Mouse (Mus musculus): ENCODE measurements at regions not wholly inside any gene's neighbourhood (a gene's known extent, or its start where the extent isn't known, plus 50 kb on each side); places are given as distances from the start of the nearest gene placed in this dataset.
"Not testable (repeated sequence)": the region's sequence is repeated elsewhere in the genome, so short reads cannot be mapped to it uniquely, and the experiment has no call there.

- H3K79me2 ChIP-seq (ENCODE audit: inconsistent target): no peaks in the 10 kb centered on the region
- H3K36me3 ChIP-seq (ENCODE audit: inconsistent target): no peaks in the 10 kb centered on the region
- H3K4me3 ChIP-seq (ENCODE audit: inconsistent target): no peak overlapping the region
- WGBS (ENCODE audit: missing documents): 87% methylated on average over 3 of the region's 3 CpGs
- H3K27ac ChIP-seq: no peak overlapping the region
Measured at GRCm38 (mm10) chr2:166461103-166461502, 252.5 kb downstream of the Prex1 start.

- Histone ChIP-seq H3K4me3 (ENCODE audit: inconsistent target) (no peak overlapping the region), H3K79me2 (ENCODE audit: inconsistent target) (no peaks in the 10 kb centered on the region), H3K27ac (peak overlapping the region; percentile 43; the same call in 1 of the 2 replicates), H3K36me3 (ENCODE audit: inconsistent target) (no peaks in the 10 kb centered on the region)
- 21% methylated on average over 9 of the region's 9 CpGs for whole genome bisulfite sequencing (ENCODE audit: missing documents)
Measured at GRCm38 (mm10) chr2:166459955-166460354, 253.7 kb downstream of the Prex1 start.

- Histone ChIP-seq H3K79me2 (ENCODE audit: inconsistent target) (no peaks in the 10 kb centered on the region), H3K27ac (peak overlapping the region; percentile 43), H3K36me3 (ENCODE audit: inconsistent target) (no peaks in the 10 kb centered on the region), H3K4me3 (ENCODE audit: inconsistent target) (no peak overlapping the region)
- 15% methylated on average over 9 of the region's 9 CpGs for WGBS (ENCODE audit: missing documents)
Measured at GRCm38 (mm10) chr2:166458953-166459352, 254.7 kb downstream of the Prex1 start.

DNA sequence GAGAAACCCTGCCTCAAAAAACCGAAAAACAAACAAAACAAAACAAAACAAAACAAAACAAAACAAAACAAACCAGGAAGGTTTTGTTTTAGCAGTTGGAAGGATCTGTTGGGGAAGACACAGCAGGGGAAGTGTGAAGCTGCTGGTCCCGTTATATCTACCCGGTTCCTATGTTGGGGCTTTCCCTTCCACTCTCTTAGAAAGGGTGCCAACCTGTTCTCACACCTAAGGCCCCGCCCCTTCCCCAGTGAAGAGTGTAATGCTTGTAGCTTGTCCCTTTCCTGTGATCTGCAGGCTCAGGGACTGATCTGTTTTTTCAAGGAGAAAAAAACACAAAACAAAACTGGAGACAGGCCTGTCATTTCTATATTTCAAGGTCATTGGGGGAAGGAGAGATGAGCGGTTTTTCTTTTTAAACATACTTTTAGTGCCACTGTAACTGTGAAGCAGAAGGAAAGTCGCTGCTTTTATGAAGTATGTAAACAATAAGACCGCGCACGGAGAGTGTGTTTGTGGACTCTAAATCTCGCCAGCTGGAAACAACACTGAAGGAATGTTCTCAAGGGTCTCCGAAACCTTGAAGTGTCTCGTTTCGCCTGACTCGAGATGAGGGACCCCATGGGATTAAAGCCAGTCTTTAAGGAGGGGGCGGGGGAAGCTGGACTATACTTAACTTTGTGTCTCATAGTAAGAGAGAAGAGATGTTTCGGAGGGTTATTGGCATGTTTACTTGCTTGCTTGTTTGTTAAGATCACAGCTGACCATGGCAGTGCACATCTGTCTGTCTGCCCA, 256.1 kb downstream of the Prex1 start:
- Histone ChIP-seq H3K79me2 (ENCODE audit: inconsistent target) (no peaks in the 10 kb centered on the region), H3K4me3 (ENCODE audit: inconsistent target) (no peak overlapping the region), H3K27ac (no peak overlapping the region), H3K36me3 (ENCODE audit: inconsistent target) (no peaks in the 10 kb centered on the region)
- 89% methylated on average over 16 of the region's 16 CpGs for WGBS (ENCODE audit: missing documents)

DNA sequence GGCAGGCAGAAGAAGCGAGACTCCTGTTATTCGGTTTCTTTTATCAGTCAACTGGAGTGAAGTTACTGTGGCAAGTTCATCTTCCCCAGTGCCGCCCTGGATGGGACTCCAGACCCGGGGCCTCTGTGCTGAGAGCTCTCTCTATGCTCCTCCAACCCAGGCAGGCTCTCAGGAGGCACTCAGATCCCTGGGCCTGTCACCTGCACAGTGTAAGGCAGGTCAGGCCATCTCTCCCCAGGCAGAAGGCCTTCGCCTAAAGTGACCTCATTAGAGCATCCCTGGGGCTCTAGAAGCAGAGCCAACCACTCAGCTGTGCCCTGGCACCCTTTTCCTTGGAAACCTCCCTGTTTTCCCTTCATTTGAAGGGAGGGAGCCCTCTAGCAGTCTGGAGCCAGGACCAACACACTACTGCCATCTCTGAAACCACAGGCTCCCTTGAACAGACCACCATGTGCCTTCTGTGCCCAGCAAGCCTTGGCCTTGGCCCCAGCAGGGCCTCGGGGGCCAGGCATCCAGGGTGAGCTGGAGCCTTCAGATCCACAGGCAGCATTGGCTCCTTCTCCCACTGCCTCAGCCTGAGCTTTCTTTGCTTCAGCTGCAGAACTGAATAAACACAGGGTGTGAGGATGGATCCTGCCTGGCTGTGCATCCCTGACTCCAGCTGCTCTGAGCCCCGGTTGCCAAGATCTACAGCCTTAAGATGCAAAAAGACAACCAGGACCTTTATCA, 259.3 kb downstream of the Prex1 start:
- H3K36me3 ChIP-seq (ENCODE audit: inconsistent target): not testable (repeated sequence)
- 88% methylated on average over 2 of the region's 7 CpGs for WGBS (ENCODE audit: missing documents)

GRCm38 (mm10) chr2:166450964-166451363, 262.7 kb downstream of the Prex1 start:
- 95% methylated on average over 7 of the region's 7 CpGs for WGBS (ENCODE audit: missing documents)
- peaks cover 15% of the 10 kb centered on the region for H3K79me2 ChIP-seq (ENCODE audit: inconsistent target)
- no peak overlapping the region for H3K27ac ChIP-seq
- no peak overlapping the region for H3K4me3 ChIP-seq (ENCODE audit: inconsistent target)
- H3K36me3 ChIP-seq (ENCODE audit: inconsistent target): no peaks in the 10 kb centered on the region

More for the DNA sequence above, 259.3 kb downstream of the Prex1 start:
- not testable (repeated sequence) for H3K79me2 ChIP-seq (ENCODE audit: inconsistent target); H3K4me3 ChIP-seq (ENCODE audit: inconsistent target); H3K27ac ChIP-seq

- no peak overlapping the region for H3K4me3 ChIP-seq (ENCODE audit: inconsistent target)
Measured at GRCm38 (mm10) chr2:166450380-166450779, 263.3 kb downstream of the Prex1 start.

DNA sequence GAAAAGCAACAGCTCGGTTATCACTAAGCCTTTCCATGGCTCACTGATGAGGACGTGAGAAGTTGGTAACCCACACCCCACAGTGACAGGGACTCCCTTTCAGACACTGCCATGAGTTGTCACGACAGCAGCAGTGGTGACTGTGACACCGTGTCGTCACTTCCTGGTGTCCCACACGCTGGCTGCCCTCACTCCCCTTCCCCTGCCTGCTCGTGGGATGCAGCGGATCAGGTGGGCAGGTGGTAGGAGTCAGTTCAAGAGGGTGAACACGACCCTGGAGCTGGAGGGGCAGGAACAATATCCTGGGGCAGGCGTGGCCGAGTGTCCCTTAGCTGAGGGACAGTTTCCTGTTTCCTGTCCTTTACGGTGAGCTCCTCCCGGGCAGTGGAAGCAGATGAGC, 264.9 kb downstream of the Prex1 start:
- H3K36me3 ChIP-seq (ENCODE audit: inconsistent target): no peaks in the 10 kb centered on the region
- H3K27ac ChIP-seq: peak overlapping the region; percentile 95
- peaks cover 15% of the 10 kb centered on the region for H3K79me2 ChIP-seq (ENCODE audit: inconsistent target)
- 34% methylated on average over 13 of the region's 13 CpGs for WGBS (ENCODE audit: missing documents)
- peak overlapping the region; percentile 21 for H3K4me3 ChIP-seq (ENCODE audit: inconsistent target)

More at GRCm38 (mm10) chr2:166450380-166450779, 263.3 kb downstream of the Prex1 start:
- Histone ChIP-seq H3K36me3 (ENCODE audit: inconsistent target) (no peaks in the 10 kb centered on the region), H3K27ac (no peak overlapping the region), H3K79me2 (ENCODE audit: inconsistent target) (peaks cover 15% of the 10 kb centered on the region)
- 94% methylated on average over 10 of the region's 10 CpGs for WGBS (ENCODE audit: missing documents)

DNA sequence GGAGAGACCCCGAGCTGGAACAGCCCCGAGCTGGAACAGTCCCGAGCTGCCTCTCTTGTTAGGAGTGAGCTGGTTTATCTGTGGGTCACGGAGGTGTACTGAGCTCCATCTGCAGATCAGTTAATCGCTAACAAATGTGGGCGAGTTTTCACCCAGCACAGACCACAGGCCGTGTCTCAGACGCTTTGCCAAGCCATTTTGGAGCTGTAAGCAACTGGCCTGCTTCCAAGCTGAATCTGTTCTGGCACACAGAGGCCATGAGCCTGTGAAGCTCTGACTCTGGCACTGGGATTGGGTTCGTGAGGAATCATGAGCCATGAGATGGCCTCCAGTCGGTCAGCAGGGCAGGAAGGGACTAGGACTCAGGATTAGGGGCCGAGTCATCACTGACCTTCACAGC, 265.5 kb downstream of the Prex1 start:
- peak overlapping the region; percentile 21 for H3K4me3 ChIP-seq (ENCODE audit: inconsistent target)
- H3K36me3 ChIP-seq (ENCODE audit: inconsistent target): no peaks in the 10 kb centered on the region
- 61% methylated on average over 10 of the region's 11 CpGs for WGBS (ENCODE audit: missing documents)
- peaks cover 15% of the 10 kb centered on the region for H3K79me2 ChIP-seq (ENCODE audit: inconsistent target)
- peak overlapping the region; percentile 95 for H3K27ac ChIP-seq

GRCm38 (mm10) chr2:166446536-166446935, 267.1 kb downstream of the Prex1 start:
- Histone ChIP-seq H3K36me3 (ENCODE audit: inconsistent target) (no peaks in the 10 kb centered on the region), H3K4me3 (ENCODE audit: inconsistent target) (no peak overlapping the region), H3K79me2 (ENCODE audit: inconsistent target) (peaks cover 15% of the 10 kb centered on the region), H3K27ac (peak overlapping the region; percentile 95)
- 0% methylated on average over 3 of the region's 3 CpGs for WGBS (ENCODE audit: missing documents)

DNA sequence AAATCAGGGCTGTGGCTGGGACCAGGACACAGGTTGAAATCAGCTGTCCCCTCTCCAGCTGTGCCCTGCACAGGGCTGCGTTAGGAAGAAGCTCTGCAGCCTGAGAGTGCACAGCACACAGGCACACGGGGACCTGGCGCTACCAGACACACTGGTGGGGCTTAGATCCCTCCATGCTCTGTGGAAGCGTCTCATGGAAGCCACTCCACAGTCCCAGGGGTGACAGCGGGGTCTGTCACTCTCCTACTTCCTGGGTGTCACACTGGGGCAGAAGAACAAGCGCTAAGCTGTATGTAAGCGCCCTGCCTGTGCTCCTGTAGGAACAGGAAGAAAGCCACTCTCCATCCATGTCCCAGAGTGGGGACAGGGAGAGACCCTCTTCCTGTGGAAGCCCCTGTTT, 267.8 kb downstream of the Prex1 start:
- peaks cover 15% of the 10 kb centered on the region for H3K79me2 ChIP-seq (ENCODE audit: inconsistent target)
- not testable (repeated sequence) for H3K4me3 ChIP-seq (ENCODE audit: inconsistent target); H3K36me3 ChIP-seq (ENCODE audit: inconsistent target)
- H3K27ac ChIP-seq: peak overlapping the region; percentile 95
- WGBS (ENCODE audit: missing documents): 70% methylated on average over 5 of the region's 7 CpGs

- H3K4me3 ChIP-seq (ENCODE audit: inconsistent target): no peak overlapping the region
- WGBS (ENCODE audit: missing documents): 87% methylated on average over 15 of the region's 15 CpGs
- no peaks in the 10 kb centered on the region for H3K36me3 ChIP-seq (ENCODE audit: inconsistent target)
- peaks cover 3% of the 10 kb centered on the region for H3K79me2 ChIP-seq (ENCODE audit: inconsistent target)
- H3K27ac ChIP-seq: no peak overlapping the region
Measured at GRCm38 (mm10) chr2:166442997-166443396, 270.6 kb downstream of the Prex1 start.

DNA sequence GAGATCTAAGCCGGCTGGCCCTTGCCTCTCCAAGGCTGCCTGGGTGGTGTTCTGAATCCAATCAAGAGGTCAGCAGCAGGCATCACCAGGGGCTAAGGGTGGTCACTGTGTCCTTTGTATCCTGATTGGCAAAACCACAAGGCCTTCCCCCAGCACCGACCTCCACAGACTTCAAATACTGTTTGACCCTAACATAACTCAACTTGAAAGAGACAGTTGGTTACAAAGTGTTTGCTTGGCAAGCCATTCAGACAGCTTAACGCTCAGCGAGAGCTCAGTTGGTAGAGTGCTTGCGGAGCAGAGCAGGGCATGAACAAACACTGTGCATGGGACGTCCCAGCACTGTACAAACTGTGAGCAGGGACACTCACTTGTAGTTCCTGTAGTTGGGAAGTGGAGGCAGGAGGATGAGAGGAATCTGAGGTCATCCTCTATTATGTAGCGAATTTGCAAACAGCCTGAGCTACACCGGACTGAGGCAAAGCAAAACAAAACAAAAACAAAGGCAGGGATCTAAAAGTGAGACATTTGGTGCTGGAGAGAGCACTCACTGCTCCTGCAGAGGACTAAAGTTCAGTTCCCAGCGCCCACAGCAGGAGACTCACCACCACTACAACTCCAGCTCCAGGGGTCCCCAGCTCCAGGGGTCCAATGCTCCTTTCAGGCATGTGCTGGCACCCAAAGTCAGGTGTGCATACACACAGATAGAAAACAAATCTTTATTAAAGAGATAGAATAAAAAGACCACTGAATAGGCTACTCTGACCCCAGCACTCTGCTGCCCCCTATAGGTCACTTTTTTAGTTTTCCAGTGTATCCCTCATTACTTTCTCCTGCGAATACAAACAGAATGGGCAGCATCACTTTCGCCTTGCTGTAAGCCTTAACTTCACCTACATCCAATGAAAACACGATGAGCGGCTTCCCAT, 273.5 kb downstream of the Prex1 start:
- WGBS (ENCODE audit: missing documents): 84% methylated on average over 12 of the region's 13 CpGs
- H3K36me3 ChIP-seq (ENCODE audit: inconsistent target): no peaks in the 10 kb centered on the region
- H3K27ac ChIP-seq: no peak overlapping the region
- no peaks in the 10 kb centered on the region for H3K79me2 ChIP-seq (ENCODE audit: inconsistent target)
- H3K4me3 ChIP-seq (ENCODE audit: inconsistent target): no peak overlapping the region

DNA sequence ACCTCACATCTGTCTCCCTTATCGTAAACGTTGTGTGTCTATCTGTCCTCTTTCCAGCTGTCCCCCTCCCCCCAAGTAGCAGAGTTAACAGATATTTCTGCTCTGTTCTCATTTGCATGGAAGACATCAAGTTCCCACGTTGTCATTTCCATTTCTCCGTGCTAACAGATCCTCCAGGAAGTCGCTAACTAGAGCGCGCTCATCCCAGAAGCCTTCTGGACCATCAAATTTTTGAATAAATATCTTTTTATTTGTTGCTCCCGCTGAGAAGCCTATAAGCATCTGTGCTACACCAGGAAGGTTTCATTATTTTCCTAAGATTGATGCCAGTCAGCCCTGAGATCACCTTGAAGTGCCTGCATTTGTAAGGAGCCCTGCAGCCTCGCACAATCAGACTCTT, 275.4 kb downstream of the Prex1 start:
- 94% methylated on average over 9 of the region's 9 CpGs for WGBS (ENCODE audit: missing documents)

More for the DNA sequence above, 275.4 kb downstream of the Prex1 start:
- no peak overlapping the region for H3K27ac ChIP-seq
- no peaks in the 10 kb centered on the region for H3K79me2 ChIP-seq (ENCODE audit: inconsistent target)
- H3K36me3 ChIP-seq (ENCODE audit: inconsistent target): no peaks in the 10 kb centered on the region
- no peak overlapping the region for H3K4me3 ChIP-seq (ENCODE audit: inconsistent target)
